Mouse (Mus musculus) urinary bladder, postnatal 0 days (tissue): ENCODE results near the gene Cmtr1. TPM values are rescaled to one million over a fixed set of nuclear protein-coding genes. Genes with fewer than 3 reads are reported as not detected.

Source experiments
- polyA plus RNA-seq: library from polyadenylated mRNA; unstranded; fragments of >200 nt; fragmentation: Nextera tagmentation; extraction: Ambion mirVana; gene quantifications from 2 replicates; pipeline ENCODE4 v1.2.1, GENCODE M21; 2015

Cmtr1 gene
- 64.0 and 69.9 TPM in 2 replicates for polyA plus RNA-seq

GRCm38 (mm10) chr17:29660076-29660761 is at the start of gene Cmtr1:
TSS of gene Cmtr1 (plus strand) at chr17:29660595.

DNA sequence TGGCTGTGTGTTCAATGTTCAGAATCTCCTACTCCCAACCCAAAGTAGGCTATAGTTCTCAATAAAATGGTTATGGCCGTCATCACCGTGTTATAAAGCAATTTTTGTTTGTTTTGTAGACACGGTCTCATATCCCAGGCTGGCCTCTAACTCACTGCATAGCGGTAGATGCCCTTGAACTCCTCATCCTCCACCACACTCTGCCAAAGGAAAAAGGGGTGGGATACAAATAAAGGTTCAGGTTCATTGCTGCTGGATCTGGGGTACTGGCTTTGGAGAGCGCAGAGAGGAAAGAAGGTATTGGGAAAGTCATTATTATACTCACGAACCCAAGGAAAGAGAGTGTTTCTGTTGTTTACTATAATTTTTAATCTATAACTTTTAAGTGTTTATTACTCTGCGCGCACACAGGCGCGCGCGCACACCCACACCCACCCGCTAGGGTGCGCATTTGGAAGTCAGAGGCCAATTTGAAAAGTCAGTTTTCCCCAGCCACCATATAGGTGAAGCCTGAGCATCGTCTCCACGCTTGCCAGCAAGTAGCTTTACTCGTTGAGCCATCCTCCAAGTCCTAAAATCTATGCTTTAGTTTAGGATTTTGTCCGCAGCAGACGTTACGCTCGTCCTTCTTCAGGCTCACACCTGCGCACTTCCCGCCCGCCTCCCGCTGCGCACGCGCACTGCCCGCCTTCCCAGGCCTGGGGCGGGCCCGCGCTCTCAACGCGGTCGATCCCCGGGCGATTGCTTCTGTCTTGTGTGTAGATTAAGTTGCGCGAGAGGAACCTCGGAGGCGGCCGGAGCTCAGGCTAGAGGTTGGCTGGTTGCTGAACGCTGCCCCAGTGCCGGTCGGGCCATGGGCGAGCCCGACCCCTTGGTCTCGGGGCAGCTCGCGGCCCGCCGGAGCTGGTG is 46.0 kb upstream of the Cmtr1 start, which contains the start of the genes Rnf8 and Gm28043:
Gene Rnf8 (plus strand): TSS at position 676 of the 909 bp plus-strand sequence.
Gene Gm28043 (plus strand): TSS at position 762 of the 909 bp plus-strand sequence.

DNA sequence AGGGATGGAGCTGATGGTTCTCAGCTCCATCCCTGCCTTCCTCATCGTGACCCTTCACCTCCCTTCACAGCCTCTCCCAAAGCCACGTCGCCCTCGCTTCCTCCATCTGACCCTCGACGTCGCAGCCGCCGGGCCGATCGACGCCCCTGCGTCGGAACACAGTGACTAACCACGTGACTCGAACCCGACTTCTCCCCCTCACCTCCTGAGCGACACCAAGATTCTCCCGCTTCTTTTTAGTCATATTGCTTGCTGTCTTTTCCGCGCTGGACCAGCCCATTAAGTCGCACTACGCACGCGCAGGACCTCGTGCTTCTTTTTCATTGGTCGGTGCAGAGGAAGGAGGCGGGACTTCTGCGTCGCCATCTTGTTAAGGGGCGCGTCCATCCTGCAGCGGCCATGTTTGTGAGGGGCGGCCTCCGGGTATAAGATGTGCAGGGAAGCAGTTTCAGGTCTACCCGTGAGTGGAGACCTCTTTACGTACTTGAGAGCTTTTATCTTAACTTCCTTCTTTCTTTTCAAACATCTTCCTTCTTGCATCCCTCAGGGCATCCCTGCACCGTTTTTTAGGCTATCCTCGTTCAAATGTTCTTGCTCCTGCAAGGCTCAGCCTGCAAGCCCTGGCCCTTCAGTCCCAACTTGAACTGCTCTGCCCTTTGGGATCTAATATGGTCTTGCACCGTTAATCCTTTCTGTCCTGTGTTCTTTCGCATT is 56.5 kb downstream of the Cmtr1 start, which contains the start of gene Ccdc167:
Gene Ccdc167 (minus strand): TSS at position 313 of the 714 bp plus-strand sequence.

Other genes starting within 250 kb of the Cmtr1 start
- gene Pim1, start 169.8 kb upstream of the Cmtr1 start, polyA plus RNA-seq: 42.9 and 49.5 TPM in 2 replicates
- not detected in 2 replicates for gene Gm17657, start 111.0 kb upstream of the Cmtr1 start, polyA plus RNA-seq
- 6.4 and 7.0 TPM in 2 replicates for gene Tbc1d22b, start 110.8 kb upstream of the Cmtr1 start, polyA plus RNA-seq
- 0.33 and 0.67 TPM in 2 replicates for gene Tmem217, start 108.2 kb upstream of the Cmtr1 start, polyA plus RNA-seq
- 29.8 and 34.2 TPM in 2 replicates for gene Rnf8, start 45.8 kb upstream of the Cmtr1 start, polyA plus RNA-seq
- gene Gm28043, start 45.7 kb upstream of the Cmtr1 start, polyA plus RNA-seq: 1.3 and 1.6 TPM in 2 replicates
- gene Ccdc167, start 56.4 kb downstream of the Cmtr1 start, polyA plus RNA-seq: 5.7 and 5.9 TPM in 2 replicates